Mouse (Mus musculus): ENCODE data around the gene Nr1i2.
"Not testable (repeated sequence)": the region's sequence is repeated elsewhere in the genome, so short reads cannot be mapped to it uniquely, and the experiment has no call there.

The Nr1i2 gene

DNA sequence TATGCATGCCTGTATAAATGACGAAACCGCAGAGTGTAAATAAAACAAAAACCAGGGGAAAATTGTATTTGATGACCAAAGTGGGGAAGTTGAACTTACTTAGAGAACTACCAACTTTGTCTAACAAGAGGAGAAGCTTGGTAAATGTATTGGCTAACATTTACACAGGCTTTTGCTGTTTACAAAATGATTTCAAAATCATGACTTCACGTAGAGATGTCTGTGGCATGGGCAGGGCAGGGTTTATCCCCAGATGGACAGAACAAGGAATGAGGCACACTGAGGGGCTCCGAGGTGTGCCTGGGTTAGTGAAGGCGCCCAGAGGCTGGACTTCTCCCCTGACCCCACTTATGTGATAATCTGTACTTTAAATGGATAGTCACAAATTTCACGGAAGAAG is 7.3 kb downstream of the Nr1i2 start:
- no peak for DNase-seq (ENCODE audit: low spot score)

DNA sequence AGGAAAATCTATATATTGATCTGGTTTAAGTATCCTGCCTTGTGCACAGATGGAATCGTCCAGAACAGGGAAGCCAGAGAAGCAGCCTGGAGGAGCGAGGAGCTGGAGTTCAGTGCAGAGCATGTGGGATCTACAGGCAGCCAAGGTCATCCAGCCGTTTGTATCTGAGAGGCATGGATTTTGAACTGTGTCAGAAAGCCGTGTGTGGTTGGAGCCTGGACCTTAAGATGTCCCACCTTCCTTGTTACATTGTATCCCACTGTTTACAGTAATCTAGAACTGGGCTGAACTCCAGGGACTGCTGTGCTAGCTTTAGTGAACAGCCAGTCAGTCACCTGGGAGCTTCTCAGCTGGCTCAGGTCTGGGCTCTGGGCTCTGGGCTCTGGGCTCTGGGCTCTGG is 8.1 kb downstream of the Nr1i2 start:
- DNase-seq (ENCODE audit: low spot score): peak; percentile 53

GRCm38 (mm10) chr16:38285801-38286200 is 8.8 kb downstream of the Nr1i2 start:
- no peak for DNase-seq (ENCODE audit: low spot score)

GRCm38 (mm10) chr16:38283300-38283699 is 11.3 kb downstream of the Nr1i2 start:
- no peak for DNase-seq (ENCODE audit: low spot score)

DNA sequence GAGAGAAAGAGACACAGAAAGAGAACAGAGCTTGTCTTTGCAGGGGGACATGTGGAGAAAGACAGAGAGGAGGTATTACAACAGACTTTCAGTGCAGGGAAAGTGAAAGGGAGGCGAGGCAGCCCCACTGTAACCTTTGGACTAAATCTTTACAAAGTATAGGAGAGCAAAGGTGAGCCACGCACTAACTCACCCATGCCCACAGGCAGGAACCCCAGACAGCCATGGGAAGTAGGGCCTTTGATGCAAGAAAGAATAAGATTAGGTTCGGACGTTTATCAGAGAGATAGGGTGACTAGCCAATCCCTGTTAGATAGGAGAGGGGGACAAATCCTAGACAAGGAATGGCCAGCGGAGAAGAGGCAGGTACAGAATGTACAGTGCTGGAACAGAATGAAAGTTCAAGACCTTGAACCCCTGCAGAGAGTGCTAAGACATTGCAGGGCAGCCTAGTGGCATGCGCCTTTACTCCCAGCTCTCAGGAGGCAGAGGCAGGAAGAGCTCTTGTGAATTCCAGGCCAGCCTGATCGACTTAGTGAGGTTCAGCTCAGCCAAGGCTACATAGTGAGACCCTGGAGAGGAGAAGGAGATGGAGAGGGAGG is 12.0 kb downstream of the Nr1i2 start:
- DNase-seq (ENCODE audit: low spot score): no peak

DNA sequence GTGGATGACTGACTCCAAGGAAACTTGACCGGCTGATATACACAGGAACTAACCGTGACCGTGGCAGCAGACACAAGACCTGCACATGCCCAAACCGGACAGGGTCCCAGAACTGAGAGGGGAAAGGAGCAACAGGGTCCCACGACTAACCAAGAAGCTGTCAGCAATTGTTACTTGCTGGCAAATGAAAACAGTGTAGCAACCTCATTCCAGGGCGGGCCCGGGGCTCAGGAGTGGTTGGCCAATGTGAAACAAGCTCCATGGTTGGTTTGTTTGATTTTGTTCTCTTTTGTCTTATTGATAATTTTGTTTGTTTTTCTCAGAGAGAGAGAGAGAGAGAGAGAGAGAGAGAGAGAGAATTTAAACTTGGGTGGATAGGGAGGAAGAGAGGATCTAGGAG is 13.7 kb downstream of the Nr1i2 start:
- no peak for DNase-seq (ENCODE audit: low spot score)

DNA sequence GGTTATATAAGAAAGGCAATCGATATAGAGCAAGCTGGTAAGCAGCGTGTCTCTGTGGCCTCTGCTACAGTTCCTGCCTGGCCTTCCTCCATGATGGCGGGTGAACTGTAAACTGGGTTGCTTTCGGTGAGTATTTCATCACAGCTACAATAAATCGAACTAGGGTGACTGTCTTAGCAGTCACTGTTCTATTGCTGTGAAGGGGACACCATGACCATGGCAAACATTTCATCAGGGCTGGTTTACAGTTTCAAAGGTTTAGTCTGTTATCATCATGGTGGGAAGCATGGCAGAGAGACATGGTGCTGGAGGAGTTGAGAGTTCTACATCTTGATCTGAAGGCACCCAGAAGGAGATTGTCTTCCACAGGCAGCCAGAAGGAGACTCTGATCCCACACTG is 14.8 kb downstream of the Nr1i2 start:
- DNase-seq (ENCODE audit: low spot score): no peak

GRCm38 (mm10) chr16:38274737-38275136 is 19.9 kb downstream of the Nr1i2 start:
- DNase-seq (ENCODE audit: low spot score): no peak

DNA sequence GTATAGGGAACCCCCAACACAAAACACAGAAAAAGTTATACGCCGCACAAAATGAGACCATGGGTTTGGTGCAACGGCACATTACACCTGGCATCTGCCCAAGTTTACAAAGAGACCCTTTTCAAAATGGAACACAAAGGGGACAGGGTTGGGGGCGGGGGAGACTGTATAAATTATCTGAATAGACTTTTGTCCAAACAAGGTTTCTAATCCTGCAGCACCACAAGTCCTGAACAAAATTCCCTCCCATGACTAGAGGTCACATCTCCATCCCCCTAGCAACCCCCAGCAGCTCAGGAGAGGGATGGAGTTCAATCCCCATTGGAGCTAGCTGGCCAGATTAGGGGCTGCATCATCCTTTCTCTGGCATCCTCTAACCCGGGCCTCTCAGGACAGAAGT is 22.1 kb downstream of the Nr1i2 start:
- no peak for DNase-seq (ENCODE audit: low spot score)

DNA sequence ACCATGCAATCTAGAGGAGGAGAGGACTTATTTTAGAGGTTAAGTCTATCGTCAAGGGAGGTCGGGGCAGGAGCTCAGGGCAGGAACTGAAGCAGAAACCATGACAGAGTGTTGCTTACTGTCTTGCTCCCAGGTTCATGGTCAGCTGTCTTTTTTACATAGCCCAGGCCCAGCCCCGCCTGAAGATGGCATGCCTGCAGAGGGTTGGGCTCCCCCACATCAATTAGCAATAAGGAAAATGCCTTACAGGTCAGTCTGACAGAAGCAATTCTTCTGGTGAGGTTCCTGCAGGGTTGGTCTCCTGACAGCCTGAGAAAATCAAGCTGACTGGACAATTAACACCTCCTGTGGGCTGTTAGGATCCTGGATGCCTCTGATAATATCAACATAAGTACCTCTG is 23.0 kb downstream of the Nr1i2 start:
- no peak for DNase-seq (ENCODE audit: low spot score)

GRCm38 (mm10) chr16:38255927-38256326 is 38.7 kb downstream of the Nr1i2 start:
- no peak for DNase-seq (ENCODE audit: low spot score)

DNA sequence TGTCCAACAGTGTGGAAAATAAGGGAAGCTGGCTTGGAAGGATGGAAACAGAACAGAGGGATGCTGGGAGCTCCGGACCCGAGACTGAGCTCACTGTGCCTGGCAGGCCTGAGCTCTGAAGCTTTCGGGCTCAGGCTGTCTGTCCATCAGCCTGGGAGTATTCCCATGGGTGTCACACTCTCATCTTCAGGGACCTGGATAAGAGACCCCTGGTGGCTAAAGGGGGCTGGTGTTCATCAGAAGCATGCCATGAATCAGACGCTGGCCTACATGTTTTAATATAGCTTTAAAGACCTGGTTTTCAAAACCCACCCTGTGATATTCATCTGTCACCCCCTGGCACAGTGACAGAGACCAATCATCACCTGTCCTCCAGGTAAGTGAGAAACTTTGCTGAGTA is 39.5 kb downstream of the Nr1i2 start:
- no peak for DNase-seq (ENCODE audit: low spot score)

GRCm38 (mm10) chr16:38254001-38254400 is 40.6 kb downstream of the Nr1i2 start:
- DNase-seq (ENCODE audit: low spot score): no peak

DNA sequence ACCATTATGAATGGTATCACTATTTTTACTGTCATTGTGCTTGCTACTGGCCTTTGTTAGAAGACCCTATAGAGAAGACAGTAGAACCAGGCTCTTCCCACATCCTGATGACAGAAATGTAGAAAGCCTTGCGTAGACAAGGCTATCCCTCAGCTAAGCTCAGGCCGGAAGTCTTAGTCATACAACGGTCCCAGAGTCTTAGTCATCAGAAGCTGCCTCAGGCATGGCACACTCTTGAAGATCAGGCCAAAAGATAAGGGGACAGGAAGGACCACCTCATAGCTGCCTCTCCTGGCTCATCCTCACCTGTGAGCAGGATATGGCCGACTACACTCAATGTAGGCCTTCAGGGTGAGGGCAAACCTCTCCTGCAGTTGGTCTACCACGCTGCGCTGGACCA is 44.2 kb downstream of the Nr1i2 start:
- no peak for DNase-seq (ENCODE audit: low spot score)

GRCm38 (mm10) chr16:38248331-38248961 is 46.2 kb downstream of the Nr1i2 start:
- DNase-seq (ENCODE audit: low spot score): no peak

- no peak for DNase-seq (ENCODE audit: low spot score)
Measured at GRCm38 (mm10) chr16:38245849-38246585, 48.6 kb downstream of the Nr1i2 start.

DNA sequence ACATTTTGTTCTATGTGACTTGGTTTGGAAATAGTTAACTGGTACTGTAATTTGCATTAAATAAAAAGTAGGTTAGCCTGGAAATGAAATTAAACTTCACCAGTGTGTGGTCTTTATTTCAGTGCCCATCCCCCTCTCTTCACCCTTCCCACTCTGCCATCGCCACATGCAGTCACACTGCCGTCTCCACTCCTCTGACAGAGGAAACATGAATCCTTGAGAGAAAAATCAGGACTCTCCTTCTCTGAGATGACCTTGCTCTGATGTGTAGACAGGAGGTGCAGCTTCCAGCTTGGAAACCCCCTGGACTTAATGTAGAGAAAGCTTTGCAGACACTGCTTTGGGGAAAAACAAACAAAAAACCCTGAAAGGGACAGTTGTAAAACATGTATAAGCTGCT is 49.2 kb downstream of the Nr1i2 start:
- no peak for DNase-seq (ENCODE audit: low spot score)

GRCm38 (mm10) chr16:38244111-38244510 is 50.5 kb downstream of the Nr1i2 start:
- no peak for DNase-seq (ENCODE audit: low spot score)

DNA sequence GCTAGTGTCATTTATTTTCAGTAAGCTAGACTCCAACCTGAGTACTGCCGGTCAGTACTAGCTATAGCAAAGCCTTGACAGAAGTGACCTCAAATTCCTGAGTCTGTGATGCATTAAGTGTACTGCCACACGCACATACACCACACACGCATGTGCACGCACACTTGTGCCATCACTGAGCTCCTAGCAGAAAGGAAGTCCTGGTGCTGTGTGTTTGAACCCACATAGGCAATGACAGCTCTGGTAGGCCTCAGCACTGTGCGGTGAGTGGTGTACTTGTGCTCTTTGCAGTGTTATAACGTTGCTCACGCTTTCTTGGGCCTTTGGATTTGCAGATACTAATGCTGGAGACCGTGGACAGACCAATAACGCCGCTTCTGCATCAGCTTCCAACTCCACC is 54.5 kb downstream of the Nr1i2 start:
- no peak for DNase-seq (ENCODE audit: low spot score)

DNA sequence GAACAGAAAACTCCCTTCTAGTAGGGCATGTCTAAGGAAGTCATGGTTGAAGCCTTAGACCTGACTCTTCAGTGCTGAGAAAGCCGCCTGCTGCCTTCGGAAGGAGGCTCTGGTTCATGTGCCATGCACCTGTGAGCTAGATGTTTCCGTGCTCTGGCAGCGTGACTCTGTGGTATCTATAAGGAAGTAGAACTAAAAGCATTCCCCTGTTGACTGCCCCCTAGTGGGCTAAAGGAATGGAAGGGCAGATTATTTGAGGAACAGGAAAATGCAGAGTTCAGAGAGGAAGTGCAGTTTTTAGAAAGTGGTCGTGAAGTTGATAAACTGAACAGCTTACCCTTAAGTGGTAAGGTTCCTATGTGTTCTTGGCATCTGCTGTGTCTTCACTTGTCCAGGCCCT is 54.9 kb downstream of the Nr1i2 start:
- DNase-seq (ENCODE audit: low spot score): no peak

DNA sequence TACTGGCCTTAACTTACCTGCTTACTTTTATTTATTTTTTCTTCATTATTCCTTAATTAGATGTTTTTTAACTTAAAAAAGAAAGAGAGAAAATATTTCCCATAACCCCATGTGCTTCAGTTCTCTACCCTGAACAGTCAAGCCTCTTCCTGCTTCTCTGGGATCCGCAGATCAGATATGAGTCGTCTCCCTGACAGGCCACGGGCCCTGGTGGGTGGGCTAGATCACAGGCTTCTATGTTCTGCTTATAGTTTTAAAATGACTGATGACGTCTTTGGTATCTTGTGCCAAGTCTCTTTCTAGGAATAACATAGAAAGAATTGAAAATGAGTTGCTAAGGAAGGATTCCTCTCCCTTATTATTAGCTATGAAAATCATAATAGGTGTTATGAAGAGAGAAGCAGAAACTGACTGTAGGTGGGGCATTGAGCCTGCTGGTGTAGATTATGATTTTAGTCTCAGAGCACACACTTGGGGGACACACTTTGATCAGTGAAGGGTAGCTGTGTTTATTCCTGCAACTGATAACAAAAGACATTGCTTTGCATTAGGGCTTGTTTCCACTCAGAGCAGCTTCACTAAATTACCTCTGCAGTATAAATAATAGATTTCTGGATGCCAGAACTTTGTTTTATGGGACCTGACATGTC is 57.6 kb downstream of the Nr1i2 start:
- DNase-seq (ENCODE audit: low spot score): no peak

GRCm38 (mm10) chr16:38222491-38222890 is 72.1 kb downstream of the Nr1i2 start:
- DNase-seq (ENCODE audit: low spot score): not testable (repeated sequence)

DNA sequence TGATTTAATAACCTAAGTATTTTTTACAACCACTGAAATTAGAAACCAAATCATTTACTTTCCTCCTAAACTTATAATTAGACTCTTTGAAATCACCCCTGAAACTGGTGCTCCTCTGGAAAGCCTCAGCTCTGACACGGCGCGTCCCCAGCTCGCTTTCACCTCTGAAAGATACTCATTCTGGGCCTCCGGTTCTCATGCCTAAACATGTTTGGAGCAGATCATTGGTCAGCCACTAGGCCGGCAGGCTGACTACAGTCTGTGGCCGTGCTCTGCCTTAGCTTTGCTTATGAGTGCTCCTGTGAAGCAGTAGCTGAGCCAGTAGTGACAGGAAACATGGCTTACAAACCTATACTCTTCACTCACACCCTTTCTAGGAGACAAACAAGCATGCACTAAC is 89.4 kb downstream of the Nr1i2 start:
- no peak for DNase-seq (ENCODE audit: low spot score)
